Mouse (Mus musculus): ENCODE data around the gene Snf8.

DNA sequence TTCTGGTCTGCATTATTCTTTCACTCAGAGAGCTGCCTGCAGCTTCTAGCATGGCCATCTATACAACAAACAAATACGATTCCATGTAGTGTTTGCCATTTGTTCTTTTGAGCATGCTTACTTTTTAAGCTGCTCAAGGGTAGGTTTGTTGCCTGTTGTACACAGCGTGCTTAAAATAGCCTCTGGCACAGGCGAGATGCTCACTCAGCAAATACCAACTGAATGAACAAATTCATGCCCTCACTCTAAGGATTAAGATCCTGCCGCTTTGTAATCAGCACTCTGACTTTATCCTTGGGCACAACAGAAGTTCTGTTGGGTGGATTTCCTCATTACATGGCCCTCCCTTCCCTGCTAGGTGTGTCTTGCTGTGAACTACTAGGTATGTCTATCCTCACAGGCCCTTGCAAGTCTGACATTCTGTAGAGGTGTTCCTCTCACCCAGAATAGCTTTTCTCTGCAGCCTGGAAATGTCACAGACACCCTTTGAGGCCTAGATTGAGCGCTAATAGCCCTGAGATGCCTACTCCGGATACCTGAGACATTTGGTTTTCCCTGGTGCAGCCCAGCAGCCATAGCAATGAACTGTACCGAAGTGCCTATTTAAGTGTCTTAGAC is 58.1 kb downstream of the Snf8 start:
- TF ChIP-seq CTCF (conservative IDR thresholded peaks at IDR 0.05; ENCODE audit: low read length) (no peak), NANOG (IDR thresholded peaks at IDR 0.05; ENCODE audit: borderline replicate concordance, low read length) (no peak), POU5F1 (IDR thresholded peaks at IDR 0.05; ENCODE audit: borderline replicate concordance, low read length) (no peak)
